Mouse (Mus musculus) left cerebral cortex, postnatal 4 days (tissue): Measurements from ENCODE around the gene Pithd1. TPM values are rescaled to one million over a fixed set of nuclear protein-coding genes. Genes with fewer than 3 reads are reported as not detected.
"Not testable (repeated sequence)": the region's sequence is repeated elsewhere in the genome, so short reads cannot be mapped to it uniquely, and the experiment has no call there.

Source experiments
- DNase-seq: peaks from one replicate; pipeline ENCODE4 v3.0.0-alpha.2; 2022
- intact Hi-C: fragments of 180-260 bp; cut with DNase I; formaldehyde crosslinking; loops from one replicate; pipeline ENCODE4 v1.15.1; 2025
- total RNA-seq, 2 experiments: library from RNA; stranded (reverse); gene quantifications; 2 replicates each; pipeline ENCODE4 v1.2.3; 2021

The Pithd1 gene
- total RNA-seq, 2 experiments from 2014 or later, result 31.0 to 38.1 TPM

GRCm38 (mm10) chr4:135987714-135988113 is 650 bp upstream of the Pithd1 start:
- DNase-seq, result peak; percentile 36
- intact Hi-C loops, result no loop called here

DNA sequence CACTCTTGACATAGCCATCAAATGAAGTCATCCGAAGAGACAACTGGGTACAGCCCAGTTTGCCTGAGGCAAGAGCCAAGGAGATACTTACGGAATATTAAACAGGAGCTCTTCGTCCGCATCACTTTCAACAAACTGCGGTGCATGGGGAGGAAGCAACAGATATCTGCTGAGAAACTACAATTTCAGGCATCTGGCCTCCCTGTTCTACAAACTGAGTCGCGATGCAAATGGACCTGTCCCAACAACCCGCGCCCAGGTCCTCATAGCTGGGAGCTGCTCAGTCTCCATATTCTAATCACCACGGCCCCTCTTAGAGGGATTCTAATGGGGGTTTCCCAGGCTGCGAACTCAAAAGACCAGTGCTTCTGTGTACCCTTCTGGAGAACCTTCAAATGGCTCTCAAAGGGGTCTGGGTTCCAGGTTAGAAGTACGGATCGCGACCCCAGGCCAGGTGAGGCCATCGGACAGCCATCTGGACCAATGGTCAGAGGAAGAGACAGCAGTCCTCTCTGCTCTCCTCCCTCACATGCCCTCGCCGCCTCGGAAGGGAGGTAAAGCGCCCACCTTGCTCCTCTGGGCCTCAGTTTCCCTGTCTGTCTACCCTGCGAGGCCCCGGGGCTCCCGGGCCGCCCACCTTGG is 642 bp downstream of the Pithd1 start:
- DNase-seq, result no peak
- intact Hi-C loops, result no loop called here

GRCm38 (mm10) chr4:135985769-135986168 is 1.3 kb downstream of the Pithd1 start:
- no peak for DNase-seq
- intact Hi-C loops, result no loop called here

DNA sequence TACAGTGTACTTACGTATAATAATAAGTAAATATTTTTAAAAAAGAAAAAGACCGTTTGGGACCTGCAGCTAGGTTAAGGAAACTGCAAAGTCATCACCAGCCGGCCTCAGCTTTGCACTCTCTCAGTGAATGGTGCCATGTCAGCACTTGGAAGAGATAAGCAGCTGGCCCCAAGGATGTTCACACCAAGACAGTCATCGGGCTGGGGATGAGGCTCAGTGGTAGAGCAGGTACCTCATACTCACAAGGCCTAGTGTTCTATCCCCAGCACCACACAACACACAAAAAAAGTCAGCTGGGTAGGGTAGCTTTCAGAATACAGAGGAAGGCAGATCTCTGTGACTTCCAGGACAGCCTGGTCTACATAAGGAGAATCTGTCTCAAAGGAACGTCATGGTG is 1.9 kb downstream of the Pithd1 start:
- intact Hi-C loops, result no loop called here

DNA sequence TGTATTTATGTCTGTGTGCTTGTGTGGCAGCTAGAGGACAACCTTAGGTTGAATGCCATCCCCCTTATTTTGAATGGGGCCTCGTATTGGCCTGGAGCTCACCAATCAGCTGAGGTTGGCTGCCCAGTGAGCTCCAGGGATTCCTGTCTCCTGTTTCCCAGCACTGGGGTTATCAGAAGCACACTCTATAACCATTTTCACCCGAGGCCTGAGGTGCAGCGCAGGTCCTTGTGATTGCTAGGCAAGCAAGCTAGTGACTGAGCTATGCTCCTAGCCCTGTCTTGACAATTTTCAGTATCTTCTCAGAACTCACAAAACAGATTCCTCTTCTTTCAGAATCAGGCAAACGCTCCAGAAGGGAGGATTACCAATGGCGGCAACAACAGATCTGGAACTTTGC is 2.5 kb downstream of the Pithd1 start:
- intact Hi-C loops, result no loop called here
- DNase-seq, result no peak

More for the DNA sequence above, 1.9 kb downstream of the Pithd1 start:
- DNase-seq, result no peak

DNA sequence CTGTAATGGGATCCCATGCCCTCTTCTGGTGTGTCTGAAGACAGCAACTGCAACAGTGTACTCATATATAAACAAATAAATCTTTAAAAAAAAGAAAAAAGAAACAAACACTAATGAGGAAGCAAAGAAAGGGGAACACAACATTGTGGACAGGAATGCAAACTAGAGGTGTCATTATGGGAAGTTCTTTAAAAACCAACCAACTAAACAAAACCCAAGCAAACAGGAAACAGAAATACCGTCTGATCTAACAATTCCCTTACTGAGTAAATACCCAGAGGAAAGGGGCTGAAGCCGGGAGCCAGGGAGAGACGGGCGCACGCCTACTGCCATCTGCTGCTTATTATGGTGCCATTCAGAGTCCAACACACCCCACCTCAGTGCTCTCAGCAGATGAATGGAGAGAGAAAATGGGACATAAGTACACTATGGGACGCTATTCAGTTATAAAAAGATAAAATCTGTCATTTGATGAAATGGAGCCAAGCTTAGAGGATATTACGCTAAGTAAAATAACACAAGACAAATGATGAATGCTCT is 5.5 kb downstream of the Pithd1 start:
- intact Hi-C loops, result no loop called here

GRCm38 (mm10) chr4:135980223-135980622 is 6.8 kb downstream of the Pithd1 start:
- intact Hi-C loops, DNase-seq: not testable (repeated sequence)

More for the DNA sequence above, 5.5 kb downstream of the Pithd1 start:
- no peak for DNase-seq

DNA sequence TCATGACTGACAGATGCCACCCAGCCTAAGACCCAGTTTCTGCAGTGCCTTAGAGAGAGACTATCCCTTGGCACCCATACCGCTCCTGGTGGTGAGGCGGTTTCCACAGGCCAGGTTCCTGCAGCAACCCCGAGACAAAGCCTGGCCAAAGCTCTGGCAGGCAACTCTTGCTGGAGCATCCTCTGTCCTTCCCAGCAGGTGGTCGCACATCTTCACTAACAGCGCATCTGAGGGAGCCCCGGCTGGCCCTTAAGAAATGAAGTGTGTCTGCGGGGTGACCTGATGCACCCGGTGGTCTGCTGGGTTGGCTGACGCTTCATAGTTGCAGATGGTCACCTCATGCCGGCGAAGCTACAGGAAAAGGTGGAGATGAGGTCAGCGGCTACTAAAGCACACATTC is 10.9 kb downstream of the Pithd1 start:
- no peak for DNase-seq
- intact Hi-C loops, result no loop called here

- intact Hi-C loops, result no loop called here
- DNase-seq, result no peak
These were observed 13.9 kb downstream of the Pithd1 start for GRCm38 (mm10) chr4:135972911-135973811.

DNA sequence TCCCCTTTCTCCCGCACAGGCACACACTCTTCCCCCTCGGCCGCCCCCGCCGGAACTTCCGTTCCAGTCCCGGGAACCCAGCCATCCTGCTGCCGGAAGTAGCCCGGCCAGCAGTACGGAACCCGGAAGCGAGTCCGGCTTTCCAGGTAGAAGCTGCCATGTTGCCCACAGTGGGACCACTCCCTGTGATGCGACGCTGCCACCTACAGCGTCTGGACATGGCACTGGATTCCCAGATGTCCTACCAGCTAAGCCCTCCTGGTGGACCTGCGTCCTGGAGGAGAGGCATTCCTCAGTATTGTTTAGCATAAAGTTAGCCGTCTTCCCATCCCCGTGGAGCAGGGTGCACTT is 14.5 kb downstream of the Pithd1 start, which contains the start of gene Lypla2:
Gene Lypla2, minus strand, starts transcription at position 71 of the 351 bp plus-strand sequence.
- peak; percentile 88 for DNase-seq
- intact Hi-C loops, result no loop called here

DNA sequence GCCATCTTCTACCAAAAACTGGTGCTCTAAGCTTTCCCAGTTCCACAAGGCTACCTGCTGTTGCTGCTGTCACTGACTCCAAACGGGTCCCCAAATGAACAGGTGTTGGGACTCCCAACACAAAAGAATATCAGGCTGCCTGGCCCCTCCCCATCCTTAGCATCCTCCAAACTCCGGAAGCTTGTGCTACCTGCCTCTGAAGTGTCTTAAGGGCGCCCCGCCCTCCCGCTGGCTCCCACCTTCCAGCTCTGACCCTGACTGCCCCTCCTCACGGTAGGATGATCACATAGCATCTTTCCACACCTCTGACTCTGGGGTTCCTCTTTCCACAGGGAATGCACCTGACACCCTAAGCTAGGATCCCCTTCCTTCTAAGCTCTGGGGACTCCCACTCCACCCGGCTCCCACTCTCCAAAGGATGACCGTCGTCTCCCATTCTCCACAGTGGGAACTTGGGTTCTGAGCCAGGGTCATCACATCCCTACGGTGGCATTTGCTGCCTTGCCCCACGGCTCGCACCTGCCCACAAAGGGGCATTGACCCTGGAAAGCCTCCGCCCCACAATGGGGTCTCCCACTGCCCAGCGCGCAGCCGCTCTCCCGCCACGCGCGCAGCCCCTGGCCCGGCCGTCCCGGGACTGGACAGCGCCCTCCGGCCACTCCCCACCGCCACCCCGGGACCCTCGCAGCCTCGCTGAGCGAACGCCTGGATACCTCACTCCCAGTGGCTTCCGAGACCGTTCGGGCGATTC is 15.1 kb downstream of the Pithd1 start:
- DNase-seq, result no peak
- intact Hi-C loops, result no loop called here

DNA sequence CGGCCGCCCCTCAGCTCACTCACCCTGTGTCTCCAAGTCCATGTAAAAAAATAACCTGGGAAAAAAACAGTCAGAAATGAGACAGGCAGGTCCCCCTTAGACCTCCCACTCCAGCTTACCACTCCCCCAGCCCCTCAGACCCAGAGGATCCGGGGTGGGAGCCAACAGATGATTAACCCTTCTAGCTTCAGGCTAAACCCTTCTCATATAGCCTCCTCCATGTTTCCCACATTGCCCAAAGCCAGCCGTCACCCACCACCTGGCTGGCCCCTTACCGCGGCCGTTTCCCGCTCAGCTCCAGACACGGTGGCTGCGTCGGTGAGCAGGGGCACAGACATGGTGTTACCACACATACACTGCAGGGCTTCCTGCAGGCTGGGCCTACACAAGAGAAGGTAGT is 16.5 kb downstream of the Pithd1 start:
- DNase-seq, result no peak
- intact Hi-C loops, result no loop called here

DNA sequence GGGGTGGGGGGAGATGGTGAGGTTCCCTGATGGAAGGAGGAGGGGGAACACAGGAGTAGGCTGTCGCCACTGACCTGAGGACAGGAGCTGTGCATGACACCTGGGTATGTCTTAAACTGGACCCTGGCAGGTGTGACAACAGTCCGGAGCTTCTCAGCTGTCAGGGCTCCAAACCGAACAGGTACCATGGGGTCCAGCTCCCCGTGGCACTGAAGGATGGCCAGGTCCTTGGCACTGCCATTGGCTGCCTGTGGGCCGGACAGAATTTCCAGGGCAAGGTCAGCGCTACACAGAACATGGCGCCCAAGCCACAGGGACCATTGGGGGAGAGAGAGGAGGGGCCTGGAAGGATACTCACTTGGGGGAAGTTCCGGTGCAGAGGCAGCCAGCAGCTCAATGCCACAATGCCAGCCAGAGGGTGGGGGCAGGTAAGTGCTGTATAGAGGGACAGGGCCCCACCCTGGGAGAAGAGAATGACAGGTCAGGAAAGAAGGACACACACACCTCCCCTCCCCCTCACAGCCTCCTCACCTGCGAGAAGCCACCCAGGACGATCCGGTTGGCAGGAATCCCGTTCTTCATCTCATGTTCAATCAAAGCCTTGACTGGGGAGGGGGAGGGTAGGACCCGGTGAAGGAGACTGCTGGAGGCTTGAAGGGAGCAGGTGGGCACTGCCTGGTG is 17.9 kb downstream of the Pithd1 start:
- intact Hi-C loops, result no loop called here

GRCm38 (mm10) chr4:135968271-135968869 is 18.7 kb downstream of the Pithd1 start:
- no peak for DNase-seq
- intact Hi-C loops, result no loop called here

More for the DNA sequence above, 17.9 kb downstream of the Pithd1 start:
- no peak for DNase-seq

DNA sequence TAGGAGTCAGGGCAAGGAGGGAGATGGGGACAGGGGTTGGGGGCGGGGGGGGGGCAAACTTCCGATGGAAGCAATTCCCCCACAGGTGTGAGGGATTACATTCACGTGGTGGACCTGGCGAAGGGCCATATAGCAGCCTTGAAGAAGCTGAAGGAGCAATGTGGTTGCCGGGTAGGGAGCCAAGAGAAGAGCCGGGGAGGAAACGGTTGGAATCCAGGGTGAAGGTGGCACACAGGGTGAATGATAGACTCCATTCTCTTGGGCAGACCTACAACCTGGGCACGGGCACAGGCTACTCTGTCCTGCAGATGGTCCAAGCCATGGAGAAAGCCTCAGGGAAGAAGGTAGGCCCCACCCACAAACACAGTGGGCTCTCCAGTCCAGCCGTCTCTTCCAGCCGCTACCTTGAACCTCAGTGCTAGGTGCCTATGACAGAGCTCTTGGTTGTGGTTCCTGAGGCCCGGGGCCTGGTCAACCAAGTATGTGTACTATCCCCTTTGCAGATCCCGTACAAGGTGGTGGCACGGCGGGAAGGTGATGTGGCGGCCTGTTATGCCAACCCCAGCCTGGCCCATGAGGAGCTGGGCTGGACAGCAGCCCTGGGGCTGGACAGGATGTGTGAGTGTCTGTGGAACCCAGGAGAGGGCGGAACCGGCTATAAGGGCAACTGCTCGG is 19.8 kb downstream of the Pithd1 start:
- DNase-seq, result no peak
- intact Hi-C loops, result no loop called here

- DNase-seq, result no peak
- intact Hi-C loops, result no loop called here
These were observed 20.8 kb downstream of the Pithd1 start for GRCm38 (mm10) chr4:135966283-135966682.

DNA sequence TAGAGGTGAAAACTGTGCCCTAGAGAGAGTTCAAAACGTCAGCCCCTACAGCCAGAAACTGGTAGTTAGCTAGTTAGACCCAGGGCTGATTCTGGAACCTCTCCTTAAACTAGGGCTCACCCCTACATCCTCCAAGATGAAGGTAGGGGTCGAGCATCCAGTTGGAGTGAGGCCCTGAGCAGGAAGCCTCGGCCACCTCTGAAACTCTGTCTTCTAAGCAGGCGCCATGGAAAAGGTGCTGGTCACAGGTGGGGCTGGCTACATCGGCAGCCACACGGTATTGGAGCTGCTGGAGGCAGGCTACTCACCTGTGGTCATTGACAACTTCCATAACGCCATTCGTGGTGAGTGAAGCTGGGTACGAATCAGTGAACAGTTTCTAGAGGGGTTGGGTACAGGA is 22.0 kb downstream of the Pithd1 start:
- intact Hi-C loops, result no loop called here
- no peak for DNase-seq

GRCm38 (mm10) chr4:135964426-135964825 is 22.6 kb downstream of the Pithd1 start:
- intact Hi-C loops, result no loop called here
- peak; percentile 49 for DNase-seq

GRCm38 (mm10) chr4:135963457-135964193 is 23.4 kb downstream of the Pithd1 start, which contains the start of gene Gale:
Gale (plus strand) TSS chr4:135963727.
- intact Hi-C loops, result no loop called here
- peak; percentile 97 for DNase-seq
